Mouse (Mus musculus) brain, embryonic 14.5 days (tissue): ENCODE results near the gene Sertad1. TPM values are rescaled to one million over a fixed set of nuclear protein-coding genes. Genes with fewer than 3 reads are reported as not detected.
A peak's percentile ranks its signal among the peaks of the same experiment; 100 is the strongest.

Experiments
- DNase-seq: peaks from one replicate; pipeline ENCODE4 v3.0.0-alpha.2; 2011; ENCODE audit warnings: low read depth
- CTCF ChIP-seq: fragments of 200-500 bp; IDR thresholded peaks from 2 replicates; pipeline ENCODE4 v1.5.1; 2012; ENCODE audit warnings: inconsistent platforms, mild to moderate bottlenecking, moderate library complexity, borderline replicate concordance; ENCODE audit not compliant: insufficient read depth, insufficient read length; ENCODE audit errors: extremely low read depth
- POLR2A ChIP-seq: fragments of 200-500 bp; IDR thresholded peaks from 2 replicates; pipeline ENCODE4 v1.6.1; 2012; ENCODE audit warnings: mild to moderate bottlenecking, inconsistent platforms, borderline replicate concordance; ENCODE audit not compliant: poor library complexity, insufficient read depth, insufficient read length, severe bottlenecking; ENCODE audit errors: extremely low read depth
- polyA plus RNA-seq: library from polyadenylated mRNA; depleted of rRNA; stranded (reverse); fragments of >200 nt; gene quantifications from 2 replicates; pipeline ENCODE4 v1.2.3, GENCODE M21; 2012

Gene Sertad1
- polyA plus RNA-seq, 1 experiment = 5.7 TPM

- no peak for DNase-seq
- TF ChIP-seq CTCF = no peak
- TF ChIP-seq POLR2A = no peak
Measured at GRCm38 (mm10) chr7:27510809-27511208, 24.1 kb downstream of the Sertad1 start.

GRCm38 (mm10) chr7:27514961-27515360 is 28.3 kb downstream of the Sertad1 start:
- TF ChIP-seq CTCF (no peak), POLR2A (no peak)
- no peak for DNase-seq

- TF ChIP-seq CTCF (no peak), POLR2A (no peak)
- no peak for DNase-seq
Measured at GRCm38 (mm10) chr7:27518314-27518713, 31.6 kb downstream of the Sertad1 start.

DNA sequence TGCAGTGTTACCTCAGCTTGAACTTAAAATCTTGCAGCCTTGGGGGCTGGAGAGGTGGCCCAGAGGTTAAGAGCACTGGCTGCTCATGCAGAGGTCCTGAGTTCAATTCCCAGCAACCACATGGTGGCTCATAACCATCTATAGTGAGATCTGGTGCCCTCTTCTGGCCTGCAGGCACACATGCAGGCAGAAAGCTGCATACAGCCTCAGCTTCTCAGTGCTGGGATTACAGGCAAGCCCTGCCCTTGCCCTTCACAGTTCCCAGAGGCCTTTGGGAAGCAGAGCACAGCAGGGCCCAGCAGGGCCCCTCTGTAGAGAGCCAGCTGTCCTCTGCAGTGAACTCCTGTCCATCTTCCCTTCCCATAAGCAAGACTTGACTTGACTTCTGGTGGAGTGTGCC is 33.4 kb downstream of the Sertad1 start:
- DNase-seq = no peak
- TF ChIP-seq CTCF = no peak
- no peak for TF ChIP-seq POLR2A

DNA sequence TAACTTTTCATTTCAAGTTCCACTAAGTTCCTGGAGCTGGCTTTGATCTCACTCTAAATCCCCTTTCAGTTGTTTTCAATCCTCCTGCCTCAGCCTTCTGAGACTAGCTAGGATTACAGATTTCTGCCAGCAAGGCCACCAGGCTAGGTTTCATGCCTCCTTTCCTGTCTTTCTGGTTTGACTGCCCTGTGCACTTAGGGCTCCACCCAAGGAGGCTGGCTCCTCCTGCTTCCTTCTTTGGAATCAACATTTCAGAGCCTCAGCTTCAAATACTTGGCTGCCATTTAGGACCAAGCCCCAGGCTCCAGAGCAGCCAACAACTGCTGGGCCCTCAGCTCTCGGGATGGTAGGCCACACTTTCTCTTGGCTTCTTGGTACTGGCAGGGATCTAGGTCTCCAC is 33.9 kb downstream of the Sertad1 start:
- TF ChIP-seq POLR2A = no peak
- no peak for TF ChIP-seq CTCF
- no peak for DNase-seq

- TF ChIP-seq CTCF (no peak), POLR2A (no peak)
- DNase-seq = no peak
Measured at GRCm38 (mm10) chr7:27522967-27523366, 36.3 kb downstream of the Sertad1 start, which contains the start of gene Hipk4. TSS of gene Hipk4 (plus strand) at chr7:27523267.

- TF ChIP-seq POLR2A (no peak), CTCF (no peak)
- DNase-seq = no peak
Measured at GRCm38 (mm10) chr7:27523805-27524204, 37.1 kb downstream of the Sertad1 start.

DNA sequence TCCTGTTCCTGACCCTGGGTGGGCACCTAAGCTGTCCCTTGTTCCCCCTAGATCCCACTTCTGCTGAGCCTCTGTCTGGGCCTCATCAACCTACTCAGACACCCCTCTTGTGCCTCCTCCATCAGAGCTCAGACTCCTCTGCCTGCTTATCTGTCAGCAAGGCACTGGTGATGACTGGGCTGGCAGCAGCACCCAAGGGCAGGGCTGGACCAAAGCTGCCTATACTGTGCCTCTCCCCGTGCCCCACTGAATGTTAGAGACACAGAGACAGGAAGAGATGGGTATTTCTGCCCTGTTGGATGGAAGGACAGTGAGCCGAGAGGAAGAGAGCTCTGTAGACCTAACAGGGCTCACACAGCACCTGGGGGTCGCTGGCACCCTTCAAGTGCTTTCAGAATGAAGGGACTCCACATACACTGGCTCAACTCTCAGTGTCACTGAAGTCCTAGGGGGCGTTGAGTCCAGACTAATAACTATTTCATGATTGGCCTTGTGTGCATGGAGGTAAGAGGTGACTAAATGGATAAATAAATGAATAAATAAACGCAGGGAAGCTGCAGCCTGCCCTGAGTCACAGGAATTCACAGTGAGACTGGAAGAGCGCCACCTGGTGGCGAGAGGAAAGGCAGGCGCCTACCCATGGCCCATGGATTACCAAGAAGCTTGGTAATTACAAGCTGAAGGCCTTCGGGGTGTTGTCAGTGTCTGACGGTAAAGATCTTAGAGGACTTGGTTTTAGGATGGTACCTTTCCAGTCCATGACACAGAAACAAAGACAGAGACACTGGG is 39.5 kb downstream of the Sertad1 start:
- peak; percentile 99 for TF ChIP-seq CTCF
- no peak for TF ChIP-seq POLR2A
- peak; percentile 89 for DNase-seq

DNA sequence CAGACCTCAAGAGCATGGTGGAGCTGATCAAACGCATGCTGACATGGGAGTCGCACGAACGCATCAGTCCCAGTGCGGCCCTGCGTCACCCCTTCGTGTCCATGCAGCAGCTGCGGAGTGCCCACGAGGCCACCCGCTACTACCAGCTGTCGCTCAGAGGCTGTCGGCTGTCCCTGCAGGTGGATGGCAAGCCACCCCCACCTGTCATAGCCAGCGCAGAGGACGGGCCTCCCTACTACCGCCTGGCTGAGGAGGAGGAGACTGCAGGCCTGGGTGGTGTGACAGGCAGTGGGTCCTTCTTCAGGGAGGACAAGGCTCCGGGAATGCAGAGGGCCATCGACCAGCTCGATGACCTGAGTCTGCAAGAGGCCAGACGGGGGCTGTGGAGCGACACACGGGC is 42.4 kb downstream of the Sertad1 start:
- no peak for DNase-seq
- TF ChIP-seq CTCF (no peak), POLR2A (no peak)

DNA sequence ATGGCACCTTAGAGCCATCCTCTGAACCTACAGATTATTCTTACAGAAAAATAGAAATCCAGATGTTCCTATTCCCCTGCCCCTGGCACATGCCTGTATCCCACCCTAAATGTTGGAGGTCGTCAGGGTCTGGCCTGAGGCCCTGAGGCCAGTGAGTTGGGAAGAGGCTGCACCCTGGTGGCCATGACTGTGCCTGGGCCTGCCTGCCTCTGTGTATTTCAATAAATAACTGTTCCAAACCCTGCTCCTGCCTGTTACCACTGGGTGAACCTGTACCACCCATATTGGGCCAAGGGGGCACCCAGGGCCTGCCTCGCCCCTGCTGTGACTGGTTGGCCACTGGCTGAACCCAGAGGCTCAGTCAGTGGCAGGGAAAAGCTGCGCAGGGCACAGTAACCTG is 44.2 kb downstream of the Sertad1 start:
- TF ChIP-seq POLR2A (no peak), CTCF (0 out of 2 replicates have a peak, but pooled peaks have one; percentile 23)
- no peak for DNase-seq

DNA sequence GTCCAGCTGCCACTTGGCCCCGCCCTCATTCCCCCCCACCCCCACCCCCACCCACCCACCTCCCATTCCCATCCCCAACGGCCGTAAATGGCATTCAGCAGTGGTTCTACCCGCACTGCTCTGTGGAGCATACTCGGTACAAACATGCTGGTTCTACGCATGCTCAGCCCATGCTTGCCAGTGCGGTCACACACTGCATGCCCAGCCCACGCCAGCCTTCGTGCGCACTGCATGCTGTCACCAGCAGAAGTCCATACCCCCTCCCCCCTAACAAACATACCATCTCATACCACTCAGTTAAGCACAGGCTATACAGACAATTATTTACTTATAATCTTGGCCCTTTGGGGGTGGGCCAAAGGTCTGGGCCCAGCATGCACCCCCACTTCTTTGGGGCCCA is 45.0 kb downstream of the Sertad1 start:
- TF ChIP-seq POLR2A (no peak), CTCF (no peak)
- no peak for DNase-seq

- TF ChIP-seq POLR2A (no peak), CTCF (no peak)
- no peak for DNase-seq
Measured at GRCm38 (mm10) chr7:27532480-27533050, 45.9 kb downstream of the Sertad1 start.

DNA sequence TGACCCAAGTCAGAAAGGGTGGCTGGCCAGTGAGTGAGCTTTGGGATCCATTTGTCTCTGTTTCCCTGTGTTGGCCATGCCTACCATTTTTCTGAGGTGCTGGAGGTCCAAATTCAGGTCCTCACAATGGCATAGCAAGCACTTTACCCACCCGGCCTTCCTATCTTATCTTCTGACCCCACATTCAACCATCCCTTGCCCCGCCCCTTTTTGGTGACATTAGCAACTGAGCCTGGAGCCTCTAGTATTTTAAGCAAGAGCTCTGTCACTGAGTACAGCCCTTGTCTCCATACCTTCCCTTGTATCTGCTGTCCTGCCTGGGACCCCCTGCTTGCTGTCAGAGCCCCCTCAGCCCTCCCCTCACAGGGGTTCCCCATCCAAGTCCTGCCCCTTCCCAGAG is 48.7 kb downstream of the Sertad1 start:
- TF ChIP-seq CTCF = no peak
- no peak for TF ChIP-seq POLR2A
- no peak for DNase-seq
